Mouse (Mus musculus): Measurements from ENCODE around the gene Gpc5. TPM values are rescaled to one million over a fixed set of nuclear protein-coding genes. Genes with fewer than 3 reads are reported as not detected.

Gene Gpc5
- total and polyA plus RNA-seq, 2 experiments from 2014 or later, result 8.2 to 8.7 TPM

GRCm38 (mm10) chr14:115179925-115180324 lies 87.9 kb downstream of the Gpc5 start:
- DNase-seq (no peak), ATAC-seq (no peak)
- Histone ChIP-seq H3K4me1 (ENCODE audit: insufficient read depth) (no peaks in the 10 kb centered on the region), H3K36me3 (ENCODE audit: insufficient read depth) (no peaks in the 10 kb centered on the region), H3K4me3 (ENCODE audit: low read depth, low read length) (no peak overlapping the region), H3K27ac (ENCODE audit: low read depth, low read length) (no peak overlapping the region), H3K9ac (no peak overlapping the region), H3K4me2 (ENCODE audit: low read depth) (no peak overlapping the region), H3K9me3 (ENCODE audit: low read length) (no peaks in the 10 kb centered on the region), H3K27me3 (ENCODE audit: insufficient read depth, low read length) (no peaks in the 10 kb centered on the region)
- TF ChIP-seq CTCF (IDR thresholded peaks at IDR 0.05; ENCODE audit: low read depth), result no peak
- 80% methylated on average over 5 of the region's 5 CpGs for WGBS

GRCm38 (mm10) chr14:115188256-115188655 lies 96.2 kb downstream of the Gpc5 start:
- Histone ChIP-seq H3K4me3 (ENCODE audit: low read depth, low read length) (no peak overlapping the region), H3K27me3 (ENCODE audit: insufficient read depth, low read length) (no peaks in the 10 kb centered on the region), H3K9me3 (ENCODE audit: low read length) (no peaks in the 10 kb centered on the region), H3K4me1 (ENCODE audit: insufficient read depth) (no peaks in the 10 kb centered on the region), H3K4me2 (ENCODE audit: low read depth) (no peak overlapping the region), H3K9ac (no peak overlapping the region), H3K27ac (ENCODE audit: low read depth, low read length) (no peak overlapping the region), H3K36me3 (ENCODE audit: insufficient read depth) (no peaks in the 10 kb centered on the region)
- WGBS, result 90% methylated on average over 8 of the region's 8 CpGs
- ATAC-seq (no peak), DNase-seq (no peak)
- TF ChIP-seq CTCF (IDR thresholded peaks at IDR 0.05; ENCODE audit: low read depth), result no peak

- H3K36me3 ChIP-seq (ENCODE audit: insufficient read depth), result no peaks in the 10 kb centered on the region
- no peak for TF ChIP-seq CTCF (IDR thresholded peaks at IDR 0.05; ENCODE audit: low read depth)
- no peaks in the 10 kb centered on the region for H3K9me3 ChIP-seq (ENCODE audit: low read length)
- H3K27me3 ChIP-seq (ENCODE audit: insufficient read depth, low read length), result no peaks in the 10 kb centered on the region
- 54% methylated on average over 5 of the region's 5 CpGs for WGBS
- no peak overlapping the region for H3K27ac ChIP-seq (ENCODE audit: low read depth, low read length)
- H3K9ac ChIP-seq, result no peak overlapping the region
- no peaks in the 10 kb centered on the region for H3K4me1 ChIP-seq (ENCODE audit: insufficient read depth)
- no peak overlapping the region for H3K4me3 ChIP-seq (ENCODE audit: low read depth, low read length)
- ATAC-seq (no peak), DNase-seq (no peak)
- H3K4me2 ChIP-seq (ENCODE audit: low read depth), result no peak overlapping the region
Measured at GRCm38 (mm10) chr14:115228075-115228474, 136.1 kb downstream of the Gpc5 start.

- Histone ChIP-seq H3K27me3 (ENCODE audit: insufficient read depth, low read length) (no peaks in the 10 kb centered on the region), H3K9ac (no peak overlapping the region), H3K4me3 (ENCODE audit: low read depth, low read length) (no peak overlapping the region), H3K4me1 (ENCODE audit: insufficient read depth) (no peaks in the 10 kb centered on the region), H3K36me3 (ENCODE audit: insufficient read depth) (no peaks in the 10 kb centered on the region), H3K27ac (ENCODE audit: low read depth, low read length) (no peak overlapping the region), H3K4me2 (ENCODE audit: low read depth) (no peak overlapping the region), H3K9me3 (ENCODE audit: low read length) (no peaks in the 10 kb centered on the region)
- ATAC-seq (no peak), DNase-seq (no peak)
- TF ChIP-seq CTCF (IDR thresholded peaks at IDR 0.05; ENCODE audit: low read depth), result no peak
- WGBS, result 83% methylated on average over 4 of the region's 4 CpGs
Measured at GRCm38 (mm10) chr14:115236387-115236786, 144.4 kb downstream of the Gpc5 start.

- Histone ChIP-seq H3K9me3 (ENCODE audit: low read length) (no peaks in the 10 kb centered on the region), H3K4me2 (ENCODE audit: low read depth) (no peak overlapping the region), H3K27me3 (ENCODE audit: insufficient read depth, low read length) (no peaks in the 10 kb centered on the region), H3K4me1 (ENCODE audit: insufficient read depth) (no peaks in the 10 kb centered on the region), H3K4me3 (ENCODE audit: low read depth, low read length) (no peak overlapping the region), H3K27ac (ENCODE audit: low read depth, low read length) (no peak overlapping the region), H3K9ac (no peak overlapping the region), H3K36me3 (ENCODE audit: insufficient read depth) (no peaks in the 10 kb centered on the region)
- 53% methylated on average over 4 of the region's 4 CpGs for WGBS
- DNase-seq (peak; percentile 9), ATAC-seq (peak; percentile 36; the same call in 1 of the 2 replicates)
- TF ChIP-seq CTCF (IDR thresholded peaks at IDR 0.05; ENCODE audit: low read depth), result no peak
Measured at GRCm38 (mm10) chr14:115240621-115241373, 148.8 kb downstream of the Gpc5 start.

DNA sequence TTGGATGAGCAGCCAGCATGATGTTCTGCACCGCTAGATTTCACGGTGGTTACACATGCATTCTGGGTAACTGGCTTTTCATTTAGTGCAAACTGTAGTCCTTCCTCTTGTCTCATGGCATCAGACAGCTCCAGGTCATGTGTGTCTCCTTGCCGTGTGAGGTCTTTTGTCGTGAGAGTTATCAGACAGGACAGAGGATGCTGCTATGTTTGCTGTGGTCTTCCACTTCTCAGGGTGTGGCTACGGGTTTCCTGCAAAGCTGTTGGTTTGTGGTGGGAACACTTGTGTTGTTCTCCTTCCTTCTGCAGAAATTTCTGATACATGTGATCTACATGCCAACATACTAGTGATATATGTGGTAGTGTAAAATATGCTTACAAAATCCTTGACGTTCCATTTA lies 158.5 kb downstream of the Gpc5 start:
- Histone ChIP-seq H3K9me3 (ENCODE audit: low read length) (no peaks in the 10 kb centered on the region), H3K36me3 (ENCODE audit: insufficient read depth) (no peaks in the 10 kb centered on the region), H3K4me2 (ENCODE audit: low read depth) (no peak overlapping the region), H3K9ac (no peak overlapping the region), H3K4me1 (ENCODE audit: insufficient read depth) (no peaks in the 10 kb centered on the region), H3K27ac (ENCODE audit: low read depth, low read length) (no peak overlapping the region), H3K27me3 (ENCODE audit: insufficient read depth, low read length) (no peaks in the 10 kb centered on the region), H3K4me3 (ENCODE audit: low read depth, low read length) (no peak overlapping the region)
- 95% methylated on average over 6 of the region's 6 CpGs for WGBS
- no peak for DNase-seq
- TF ChIP-seq CTCF (IDR thresholded peaks at IDR 0.05; ENCODE audit: low read depth), result no peak
- no peak for ATAC-seq

DNA sequence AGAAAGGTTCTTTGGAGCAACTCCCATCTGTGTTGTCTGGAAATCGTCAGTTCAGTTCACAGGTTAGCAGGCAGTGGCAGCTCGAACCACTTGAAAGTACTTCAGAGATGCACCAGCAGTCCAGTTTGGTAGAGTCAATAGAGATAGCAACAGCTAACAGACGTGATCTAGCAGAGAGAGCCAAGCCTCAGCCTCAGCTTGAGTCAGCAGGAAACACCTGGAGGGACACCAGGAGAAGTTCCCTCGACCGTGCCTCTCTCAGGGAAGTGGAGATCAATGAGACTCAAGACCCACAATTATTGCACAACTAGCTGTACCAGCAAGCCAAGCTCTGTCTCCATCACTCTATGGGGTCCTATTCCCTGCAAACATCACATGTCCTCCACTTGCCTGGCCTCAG lies 159.8 kb downstream of the Gpc5 start:
- Histone ChIP-seq H3K27ac (ENCODE audit: low read depth, low read length) (no peak overlapping the region), H3K9me3 (ENCODE audit: low read length) (no peaks in the 10 kb centered on the region), H3K4me2 (ENCODE audit: low read depth) (no peak overlapping the region), H3K27me3 (ENCODE audit: insufficient read depth, low read length) (no peaks in the 10 kb centered on the region), H3K4me3 (ENCODE audit: low read depth, low read length) (no peak overlapping the region), H3K9ac (no peak overlapping the region), H3K36me3 (ENCODE audit: insufficient read depth) (no peaks in the 10 kb centered on the region), H3K4me1 (ENCODE audit: insufficient read depth) (no peaks in the 10 kb centered on the region)
- DNase-seq, result no peak
- TF ChIP-seq CTCF (IDR thresholded peaks at IDR 0.05; ENCODE audit: low read depth), result no peak
- 77% methylated on average over 5 of the region's 5 CpGs for WGBS
- no peak for ATAC-seq

All from forebrain, postnatal 0 days (tissue).